Mouse (Mus musculus) CH12.LX (cell line): Measurements from ENCODE around the gene Gm10190.

ENCODE experiments used
- CTCF ChIP-seq, 2 experiments: IDR thresholded peaks in 1 of 2; conservative IDR thresholded peaks in 1 of 2; 2 replicates each; pipeline ENCODE4 v1.5.1; 2011 to 2012; ENCODE audit warnings: low read depth in 2 of 2, low read length in 2 of 2, improper control_type of control experiment in 1 of 2, inconsistent platforms in 1 of 2, mild to moderate bottlenecking in 1 of 2, moderate library complexity in 1 of 2
- HCFC1 ChIP-seq: IDR thresholded peaks from 2 replicates; pipeline ENCODE4 v1.6.1; 2012; ENCODE audit warnings: low read depth, mild to moderate bottlenecking, inconsistent platforms, low read length, improper control_type of control experiment
- MXI1 ChIP-seq: IDR thresholded peaks from 2 replicates; pipeline ENCODE4 v1.6.1; 2011; ENCODE audit warnings: mild to moderate bottlenecking, low read depth, low read length, improper control_type of control experiment

- no peak for TF ChIP-seq CTCF (conservative IDR thresholded peaks at IDR 0.05 in 1 of 2, IDR thresholded peaks at IDR 0.05 in 1 of 2; ENCODE audit: low read depth in 2 of 2, low read length in 2 of 2)
- TF ChIP-seq MXI1, result no peak
- no peak for TF ChIP-seq HCFC1
Measured at GRCm38 (mm10) chr17:80347234-80347633, 26.1 kb downstream of the Gm10190 start.
